Mouse (Mus musculus): ENCODE data around the gene Arhgef25. TPM values are rescaled to one million over a fixed set of nuclear protein-coding genes. Genes with fewer than 3 reads are reported as not detected.

The Arhgef25 gene
- 1 to 10 TPM in 1 of 2 experiments, not detected in 1; 1.1 TPM for total RNA-seq (2023)

DNA sequence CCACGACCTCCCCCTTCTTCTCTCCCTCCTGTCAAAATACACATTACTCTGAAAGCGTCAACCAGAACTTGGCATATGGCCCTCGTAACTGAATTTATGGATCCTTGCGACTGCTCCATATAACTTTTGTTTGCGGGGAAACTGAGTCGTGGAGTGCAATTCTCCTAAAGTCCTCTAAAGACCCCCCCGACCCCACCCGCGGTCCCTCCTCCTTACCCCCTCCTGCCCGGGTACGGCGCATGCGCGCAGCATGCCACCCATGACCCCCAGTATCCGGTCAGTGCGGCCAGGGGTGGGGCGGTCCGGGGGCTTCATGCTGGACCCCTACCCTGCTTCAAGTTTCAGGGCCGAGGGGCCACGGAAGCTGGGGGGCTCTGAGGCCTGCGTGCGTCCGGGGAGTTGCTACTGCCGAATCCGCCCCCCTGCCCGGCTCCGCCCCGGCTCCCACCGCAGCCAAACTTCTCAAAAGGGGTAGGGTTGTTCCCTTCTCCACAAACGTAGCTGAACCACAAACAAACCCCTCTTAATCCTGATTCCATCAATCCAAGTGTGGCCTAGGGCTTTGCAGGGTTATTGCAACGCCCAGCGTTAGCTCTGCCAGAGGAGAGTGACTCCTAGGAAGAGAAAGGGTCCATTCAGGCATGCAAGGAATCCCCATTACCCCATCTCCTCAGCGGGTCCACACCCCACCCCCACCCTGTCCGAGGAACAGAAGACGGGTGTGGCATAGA is at the start of gene Arhgef25:
Arhgef25 (minus strand) TSS at position 433 of the 731 bp plus-strand sequence.

DNA sequence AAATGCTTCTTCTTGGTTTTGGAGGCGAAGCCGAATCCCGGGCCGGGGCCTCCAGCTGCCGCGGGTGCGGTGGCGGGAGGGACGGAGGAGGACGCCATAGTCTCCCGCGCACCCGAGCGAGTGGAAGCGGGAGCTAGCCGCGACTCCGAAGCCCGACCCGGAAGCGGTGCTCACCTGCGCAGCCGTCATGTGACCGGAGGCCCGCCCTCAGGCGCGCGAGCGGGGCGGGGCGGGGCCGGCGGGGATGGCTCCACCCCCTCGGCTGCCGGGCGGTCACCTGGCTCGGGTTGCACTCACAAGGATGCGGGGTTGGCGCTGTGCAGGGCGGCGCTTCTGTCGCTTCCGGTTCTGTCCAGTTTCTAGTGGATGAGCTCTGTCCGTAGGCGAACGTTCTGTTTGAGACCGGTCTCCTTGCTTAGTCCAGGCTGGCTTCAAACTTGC is 21.6 kb upstream of the Arhgef25 start, which contains the start of gene Pip4k2c:
Pip4k2c (minus strand) TSS at position 172 of the 441 bp plus-strand sequence.

DNA sequence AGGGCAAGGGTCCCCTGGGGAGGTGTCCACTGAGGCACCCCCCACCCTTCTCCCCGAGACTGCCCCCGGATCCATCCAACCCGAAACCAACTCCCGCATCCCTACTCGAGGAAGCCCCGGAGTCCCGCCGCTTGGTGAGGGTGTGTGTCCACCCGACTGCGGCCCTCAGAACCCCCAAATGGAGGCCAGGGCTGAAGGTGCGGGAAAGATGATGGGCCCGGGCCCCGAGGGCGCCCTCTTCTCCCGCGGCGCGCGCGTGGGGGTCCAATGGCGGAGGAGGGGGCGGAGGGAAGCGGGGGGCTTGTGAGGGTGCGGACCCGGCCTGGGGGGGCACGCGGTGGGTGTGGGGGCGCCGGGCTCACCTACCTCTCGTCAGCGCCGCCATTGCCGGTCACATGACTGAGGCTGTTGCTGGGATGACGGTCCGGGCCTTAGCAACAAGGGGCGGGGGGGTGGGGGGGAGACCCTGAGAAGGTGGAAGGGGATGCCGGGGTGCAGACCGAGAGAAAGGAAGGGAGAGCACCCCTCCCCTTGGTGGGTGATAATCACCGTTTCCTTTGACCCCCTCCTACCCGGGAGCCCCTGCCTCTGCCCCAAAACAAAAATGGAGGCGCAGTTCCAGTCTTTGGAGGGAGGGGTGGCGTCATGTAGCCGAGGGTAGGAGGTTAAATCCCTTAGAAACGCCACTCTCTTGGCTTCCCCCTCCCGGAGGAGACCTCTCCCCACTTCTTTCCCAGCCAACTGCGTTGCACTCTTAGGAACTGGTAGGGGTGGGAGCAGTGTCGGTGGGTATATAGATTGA is 5.6 kb upstream of the Arhgef25 start, which contains the start of gene Dtx3:
Dtx3 (minus strand) TSS at position 401 of the 802 bp plus-strand sequence.

DNA sequence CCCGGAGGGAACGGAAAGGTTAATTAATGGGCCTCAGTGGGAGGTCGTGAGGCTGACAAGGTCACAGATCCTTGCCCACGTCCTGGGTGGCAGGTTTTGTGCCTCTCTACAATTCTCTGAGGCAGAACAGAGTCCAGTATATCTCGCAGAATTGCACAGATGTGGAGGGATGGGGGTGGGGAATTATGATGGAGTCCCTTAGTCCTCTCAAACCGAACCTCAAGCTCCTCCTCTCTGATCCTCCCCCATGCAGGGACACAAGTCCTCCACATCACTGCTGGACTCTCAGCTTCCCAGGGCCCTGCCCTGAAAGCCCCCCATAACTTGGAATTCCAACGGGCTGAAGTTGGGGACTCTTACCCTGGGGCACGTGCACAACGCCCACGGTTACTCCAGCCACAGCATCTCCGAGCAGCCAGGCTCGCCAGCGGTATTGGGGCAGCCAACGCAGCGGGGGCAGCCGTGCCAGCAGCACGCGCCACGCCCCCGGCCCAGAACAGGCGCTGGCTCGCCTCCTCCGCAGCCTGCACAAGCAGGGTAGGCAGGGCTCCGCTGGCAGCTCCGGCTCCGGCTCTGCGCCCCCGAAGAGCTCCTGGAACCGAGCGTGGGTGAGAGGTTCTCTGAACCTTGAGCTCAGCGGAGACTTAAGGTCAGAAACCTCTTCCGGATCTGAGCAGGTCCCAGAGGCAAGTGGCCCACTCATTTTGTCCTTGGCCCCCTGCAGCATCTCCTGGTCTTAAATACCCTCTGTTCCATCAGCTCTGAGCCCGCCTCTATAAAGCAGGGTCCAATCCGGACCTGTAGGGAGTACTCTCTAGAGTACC is 9.8 kb downstream of the Arhgef25 start, which contains the start of gene Slc26a10:
Slc26a10 (minus strand) TSS at position 775 of the 824 bp plus-strand sequence.

DNA sequence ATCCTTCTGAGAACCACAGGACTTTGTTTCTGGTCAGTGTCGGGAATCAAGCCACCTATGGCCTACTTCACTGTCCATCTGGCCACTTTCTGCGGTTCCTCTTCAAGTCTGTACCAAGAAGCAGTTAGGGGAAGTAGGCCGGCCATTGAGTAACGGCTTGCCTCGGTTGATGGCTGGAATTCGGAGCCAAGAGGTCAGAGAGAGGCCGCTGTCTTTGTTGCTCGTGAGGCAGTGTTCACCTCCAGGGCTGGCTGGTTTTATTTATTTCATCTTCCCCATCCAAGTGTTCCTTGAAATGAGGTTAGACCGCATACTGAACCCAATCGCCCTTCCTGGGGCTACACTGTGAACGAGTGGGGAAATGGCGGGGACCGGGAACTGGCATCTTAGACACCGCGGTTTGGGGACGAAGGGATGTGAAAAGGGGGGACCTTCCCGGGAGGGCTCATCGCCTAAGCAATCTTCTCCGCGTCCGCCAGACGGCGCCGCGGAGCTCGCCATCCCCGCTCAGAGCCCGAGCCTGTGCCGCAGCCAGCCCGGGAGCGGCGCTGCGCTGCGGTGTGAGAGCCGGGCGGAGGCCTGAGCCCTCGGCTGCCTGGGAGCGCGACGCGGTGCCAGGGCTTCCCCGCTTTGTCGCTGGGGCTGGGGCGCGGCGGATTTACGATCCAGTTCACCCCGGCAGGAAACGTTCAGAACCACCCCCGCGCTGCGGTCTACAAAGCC is 25.1 kb downstream of the Arhgef25 start, which contains the start of gene B4galnt1:
B4galnt1 (plus strand) TSS at position 595 of the 723 bp plus-strand sequence.

Other genes starting within 250 kb of the Arhgef25 start
- 10 to 100 TPM; 60.3 to 62.6 TPM for gene Ctdsp2, start 211.4 kb downstream of the Arhgef25 start, total RNA-seq (2023)
- 1 to 10 TPM in 1 of 2 experiments, under 1 TPM in 1; 0.67 to 1.2 TPM for gene Avil, start 189.4 kb downstream of the Arhgef25 start, total RNA-seq (2023)
- gene Tsfm, start 159.2 kb downstream of the Arhgef25 start, total RNA-seq (2023): 10 to 100 TPM; 20.4 to 24.3 TPM
- gene Mettl1, start 148.7 kb downstream of the Arhgef25 start, total RNA-seq (2023): 10 to 100 TPM; 17.7 to 23.5 TPM
- gene Eef1akmt3, start 148.6 kb downstream of the Arhgef25 start, total RNA-seq (2023): under 1 TPM in 1 of 2 experiments, not detected in 1; 0.20 TPM
- gene Cyp27b1, start 141.8 kb downstream of the Arhgef25 start, total RNA-seq (2023): under 1 TPM; 0.49 to 0.74 TPM
- 1 to 10 TPM; 3.4 to 3.8 TPM for gene March9, start 129.9 kb downstream of the Arhgef25 start, total RNA-seq (2023)
- 100 to 1,000 TPM; 130 to 144 TPM for gene Cdk4, start 126.5 kb downstream of the Arhgef25 start, total RNA-seq (2023)
- 10 to 100 TPM; 18.8 to 26.9 TPM for gene Tspan31, start 119.8 kb downstream of the Arhgef25 start, total RNA-seq (2023)
- 100 to 1,000 TPM in 1 of 2 experiments, 10 to 100 TPM in 1; 96.1 to 101 TPM for gene Agap2, start 114.8 kb downstream of the Arhgef25 start, total RNA-seq (2023)
- gene Os9, start 69.0 kb downstream of the Arhgef25 start, total RNA-seq (2023): 10 to 100 TPM; 79.7 to 83.4 TPM
- 100 to 1,000 TPM; 434 to 483 TPM for gene B4galnt1, start 24.9 kb downstream of the Arhgef25 start, total RNA-seq (2023)
- not detected for gene Slc26a10, start 9.4 kb downstream of the Arhgef25 start, total RNA-seq (2023)
- 10 to 100 TPM; 53.3 to 57.1 TPM for gene Dtx3, start 5.6 kb upstream of the Arhgef25 start, total RNA-seq (2023)
- gene Pip4k2c, start 21.5 kb upstream of the Arhgef25 start, total RNA-seq (2023): 10 to 100 TPM; 58.1 to 60.8 TPM
- gene Kif5a, start 73.3 kb upstream of the Arhgef25 start, total RNA-seq (2023): under 1 TPM; 0.23 to 0.53 TPM
- gene Dctn2, start 76.3 kb upstream of the Arhgef25 start, total RNA-seq (2023): 100 to 1,000 TPM; 116 to 118 TPM
- gene Mbd6, start 98.9 kb upstream of the Arhgef25 start, total RNA-seq (2023): 100 to 1,000 TPM; 106 to 117 TPM
- gene Mars, start 121.7 kb upstream of the Arhgef25 start, total RNA-seq (2023): 10 to 100 TPM; 48.7 to 68.6 TPM
- gene Arhgap9, start 131.9 kb upstream of the Arhgef25 start, total RNA-seq (2023): 100 to 1,000 TPM; 109 to 140 TPM
- gene Gli1, start 151.9 kb upstream of the Arhgef25 start, total RNA-seq (2023): not detected
- not detected for gene Inhbe, start 164.3 kb upstream of the Arhgef25 start, total RNA-seq (2023)
- not detected for gene Inhbc, start 180.3 kb upstream of the Arhgef25 start, total RNA-seq (2023)
- 100 to 1,000 TPM; 101 to 123 TPM for gene R3hdm2, start 190.2 kb upstream of the Arhgef25 start, total RNA-seq (2023)